Mouse (Mus musculus): ENCODE results near the gene Dact1. TPM values are rescaled to one million over a fixed set of nuclear protein-coding genes. Genes with fewer than 3 reads are reported as not detected.

Dact1 gene
- polyA plus RNA-seq, 1 experiment from 2014 or later = 9.6 TPM

DNA sequence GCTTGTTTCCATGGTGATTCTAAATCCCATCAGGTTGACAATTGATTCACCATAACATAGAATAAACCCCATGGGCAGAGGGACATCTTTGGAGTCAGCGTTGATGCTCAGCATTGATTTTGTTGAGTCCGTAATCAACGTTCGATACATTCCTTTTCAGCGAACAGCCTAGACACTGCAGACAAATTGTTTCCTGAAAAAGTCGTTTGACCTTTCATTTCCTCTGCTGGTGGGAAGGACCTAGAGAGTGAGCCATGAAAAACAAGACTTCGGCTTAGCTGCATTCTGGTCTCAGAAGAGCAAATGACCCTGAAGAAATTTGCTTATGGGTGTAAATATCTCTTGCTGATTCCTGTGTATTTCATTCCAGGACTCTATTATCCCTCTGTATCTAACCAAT is 55.5 kb downstream of the Dact1 start:
- no peak for ATAC-seq (ENCODE audit: borderline replicate concordance, extremely low read depth, low FRiP score, low TSS enrichment)
- H3K4me2 ChIP-seq = no peak overlapping the region
- 58% methylated on average over 7 of the region's 7 CpGs for WGBS
- no peaks in the 10 kb centered on the region for H3K4me1 ChIP-seq
- H3K36me3 ChIP-seq = no peaks in the 10 kb centered on the region
- no peak overlapping the region for H3K27ac ChIP-seq
- no peak overlapping the region for H3K9ac ChIP-seq
- no peaks in the 10 kb centered on the region for H3K27me3 ChIP-seq
- no peak overlapping the region for H3K4me3 ChIP-seq
- no peaks in the 10 kb centered on the region for H3K9me3 ChIP-seq

DNA sequence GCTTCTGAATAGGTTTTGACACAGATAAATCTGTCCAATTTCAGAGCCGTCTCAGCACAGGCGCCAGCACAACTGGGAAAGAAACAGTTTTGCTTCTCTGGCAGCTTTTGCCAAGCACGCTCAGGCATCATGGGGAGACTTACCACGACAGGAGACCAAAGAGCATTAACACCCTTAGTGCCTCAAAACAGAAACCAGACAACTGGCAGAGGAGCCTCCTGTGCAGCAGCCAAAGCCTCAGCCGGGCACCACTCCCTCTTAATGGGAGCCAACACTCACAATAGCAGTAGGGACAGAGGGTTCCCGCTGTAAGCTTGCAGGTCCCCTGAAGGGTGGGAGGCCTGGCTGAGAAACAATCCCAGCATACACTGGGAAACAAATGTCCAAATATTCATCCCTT is 56.5 kb downstream of the Dact1 start:
- H3K4me2 ChIP-seq = no peak overlapping the region
- H3K4me3 ChIP-seq = no peak overlapping the region
- H3K27ac ChIP-seq = no peak overlapping the region
- WGBS = 62% methylated on average over 6 of the region's 6 CpGs
- ATAC-seq (ENCODE audit: borderline replicate concordance, extremely low read depth, low FRiP score, low TSS enrichment) = no peak
- H3K9me3 ChIP-seq = no peaks in the 10 kb centered on the region
- H3K27me3 ChIP-seq = no peaks in the 10 kb centered on the region
- H3K4me1 ChIP-seq = no peaks in the 10 kb centered on the region
- H3K36me3 ChIP-seq = no peaks in the 10 kb centered on the region
- no peak overlapping the region for H3K9ac ChIP-seq

DNA sequence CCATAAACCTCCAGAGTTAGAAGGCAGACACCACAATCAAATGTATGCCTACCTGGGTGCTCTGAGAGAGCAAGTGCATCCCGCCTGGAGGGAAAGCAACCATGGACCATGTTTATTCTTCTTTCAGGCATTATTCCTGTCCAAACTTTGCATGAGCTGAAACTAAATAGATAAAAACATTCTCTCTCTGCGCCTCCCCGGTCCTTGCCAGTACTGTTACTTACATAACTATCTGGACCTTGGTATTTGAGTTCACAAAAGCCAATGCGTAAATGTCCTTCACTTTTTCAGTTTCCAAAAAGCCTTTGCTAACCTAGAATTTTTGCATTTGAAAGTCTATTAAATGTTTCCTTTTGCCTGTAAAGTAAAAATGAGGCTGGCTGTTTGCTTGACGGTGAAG is 58.9 kb downstream of the Dact1 start:
- Histone ChIP-seq H3K4me1 (no peaks in the 10 kb centered on the region), H3K4me3 (no peak overlapping the region), H3K36me3 (no peaks in the 10 kb centered on the region), H3K27me3 (no peaks in the 10 kb centered on the region), H3K4me2 (no peak overlapping the region), H3K9ac (no peak overlapping the region), H3K27ac (no peak overlapping the region), H3K9me3 (no peaks in the 10 kb centered on the region)
- WGBS = 61% methylated on average over 5 of the region's 5 CpGs
- ATAC-seq (ENCODE audit: borderline replicate concordance, extremely low read depth, low FRiP score, low TSS enrichment) = no peak

Other genes starting within 250 kb of the Dact1 start
- 0.40 and 0.65 TPM in 2 replicates for gene Tomm20l, start 198.5 kb upstream of the Dact1 start, polyA plus RNA-seq (2015; fragmentation: Nextera tagmentation; extraction: Ambion mirVana)
- 66.9 and 67.0 TPM in 2 replicates for gene Timm9, start 173.2 kb upstream of the Dact1 start, polyA plus RNA-seq (2015; fragmentation: Nextera tagmentation; extraction: Ambion mirVana)
- 14.5 and 14.7 TPM in 2 replicates for gene 2700049A03Rik, start 173.0 kb upstream of the Dact1 start, polyA plus RNA-seq (2015; fragmentation: Nextera tagmentation; extraction: Ambion mirVana)

All from lung, embryonic 15.5 days (tissue).